Mouse (Mus musculus): ENCODE data around the gene Nrf1.

The Nrf1 gene

DNA sequence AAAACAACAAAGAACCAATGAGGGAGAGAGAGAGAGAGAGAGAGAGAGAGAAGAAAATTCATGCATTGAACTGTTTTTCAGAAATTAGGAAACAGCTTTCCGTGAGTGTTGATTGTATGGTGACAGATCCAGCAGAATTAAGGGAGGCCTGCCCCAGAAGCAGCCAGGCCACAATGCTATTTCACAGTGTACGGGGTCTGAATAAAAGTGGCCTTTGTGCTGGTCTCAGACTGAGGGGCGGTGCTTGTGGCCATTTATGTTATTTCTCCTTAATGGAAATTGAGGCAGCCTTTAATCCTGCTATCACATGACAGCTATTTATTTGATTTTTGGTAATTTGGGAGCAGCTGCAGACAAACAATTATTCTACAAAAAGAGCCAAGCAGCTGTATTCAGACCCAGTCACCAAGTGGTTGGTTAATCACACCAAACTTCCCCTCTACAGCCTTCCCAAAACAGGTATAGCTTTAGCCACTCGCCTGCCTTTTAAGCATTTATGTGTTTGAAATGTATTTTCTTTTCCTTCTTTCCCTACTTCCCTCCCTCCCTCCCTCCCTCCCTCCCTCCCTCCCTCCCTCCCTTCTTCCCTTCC is 31.2 kb downstream of the Nrf1 start:
- no peak for DNase-seq (ENCODE audit: low spot score in 2 of 2)

DNA sequence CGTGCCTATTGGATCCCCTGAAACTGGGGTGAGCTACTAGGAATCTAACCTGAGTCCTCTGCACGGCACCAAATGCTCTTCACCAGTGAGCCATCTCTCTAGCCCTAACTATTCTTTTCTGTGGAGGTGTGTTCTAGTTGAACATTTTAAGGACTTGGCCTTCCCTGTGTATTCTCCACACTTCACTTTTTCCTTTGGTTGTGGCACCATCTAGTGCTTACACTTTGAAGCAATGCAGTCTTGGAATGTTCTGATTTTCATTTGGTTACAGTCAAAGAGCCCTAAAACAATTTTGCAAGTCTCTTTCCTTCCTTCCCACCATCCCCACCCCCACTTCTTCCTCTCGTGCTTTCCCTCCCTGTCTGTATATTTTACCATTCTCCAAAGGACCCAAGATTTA is 33.6 kb downstream of the Nrf1 start:
- DNase-seq (ENCODE audit: low spot score in 2 of 2): no peak

DNA sequence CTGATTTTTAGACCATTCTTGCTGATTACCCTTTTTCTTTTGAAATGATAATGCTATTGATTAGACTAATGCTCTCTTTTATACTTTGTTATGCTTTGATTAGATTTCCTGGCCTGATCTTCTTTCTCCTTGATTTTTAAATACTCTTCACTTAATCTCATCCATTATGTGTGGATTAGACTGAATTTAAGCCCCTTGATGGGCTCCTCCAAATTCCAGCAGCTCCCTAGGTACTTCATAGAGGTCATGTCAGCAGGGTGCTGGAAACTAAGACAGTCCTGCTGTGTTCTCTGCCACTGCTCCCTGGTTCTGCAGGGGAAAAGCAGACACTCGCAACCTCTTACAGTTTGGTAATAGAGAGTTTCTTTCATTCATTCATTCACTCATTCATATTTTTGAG is 35.5 kb downstream of the Nrf1 start:
- DNase-seq (ENCODE audit: low spot score in 2 of 2): no peak

- DNase-seq (ENCODE audit: low spot score in 2 of 2): no peak
Measured at GRCm38 (mm10) chr6:30085351-30085750, 37.6 kb downstream of the Nrf1 start.

GRCm38 (mm10) chr6:30091221-30091620 is 43.4 kb downstream of the Nrf1 start:
- no peak for DNase-seq (ENCODE audit: low spot score in 2 of 2)

GRCm38 (mm10) chr6:30092816-30093215 is 45.0 kb downstream of the Nrf1 start:
- DNase-seq (ENCODE audit: low spot score in 2 of 2): no peak

GRCm38 (mm10) chr6:30101773-30102415 is 54.1 kb downstream of the Nrf1 start:
- DNase-seq (ENCODE audit: low spot score in 2 of 2): no peak

- DNase-seq (ENCODE audit: low spot score in 2 of 2): no peak
Measured at GRCm38 (mm10) chr6:30106091-30106490, 58.3 kb downstream of the Nrf1 start.

DNA sequence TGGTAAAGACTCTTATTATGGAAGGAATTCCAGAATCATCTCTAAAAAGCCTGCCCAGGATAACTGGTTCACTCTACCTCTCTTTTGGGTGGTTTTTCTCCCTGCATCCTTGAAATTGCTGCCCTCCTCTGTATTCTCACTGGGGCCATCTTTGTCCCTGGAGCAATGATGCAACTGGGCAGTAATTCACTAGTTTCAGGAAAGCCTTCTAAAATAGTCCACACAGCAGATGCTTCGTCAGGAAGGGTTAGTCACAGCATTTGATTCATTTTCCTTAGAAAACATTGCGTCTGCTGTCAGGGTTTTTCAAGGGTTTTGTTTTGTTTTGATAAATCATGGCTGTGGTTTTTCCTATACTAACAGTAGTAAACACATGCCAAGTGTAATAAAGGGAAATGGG is 59.7 kb downstream of the Nrf1 start:
- no peak for DNase-seq (ENCODE audit: low spot score in 2 of 2)

- DNase-seq (ENCODE audit: low spot score in 2 of 2): no peak
Measured at GRCm38 (mm10) chr6:30109820-30110502, 62.2 kb downstream of the Nrf1 start.

- DNase-seq (ENCODE audit: low spot score in 2 of 2): no peak
Measured at GRCm38 (mm10) chr6:30112349-30113132, 64.8 kb downstream of the Nrf1 start.

DNA sequence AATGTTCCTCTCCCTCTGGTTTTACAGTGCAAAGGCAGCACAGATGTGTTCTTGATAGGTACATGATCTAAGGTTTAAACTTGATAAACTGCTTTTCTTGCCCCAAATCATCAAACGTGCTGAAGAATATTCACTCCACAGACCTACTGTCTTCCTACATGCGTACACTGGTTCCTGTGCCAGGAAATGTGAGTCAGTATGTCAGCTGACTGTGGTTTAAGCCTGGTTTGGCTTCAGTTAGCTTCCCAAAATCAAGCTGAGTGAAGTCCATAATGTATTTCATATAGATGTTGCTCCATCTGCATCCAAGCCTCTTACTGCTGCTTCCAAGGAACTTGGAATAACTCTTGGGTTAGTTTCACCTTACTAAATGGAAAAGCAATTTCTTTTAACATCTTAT is 66.3 kb downstream of the Nrf1 start:
- no peak for DNase-seq (ENCODE audit: low spot score in 2 of 2)

- DNase-seq (ENCODE audit: low spot score in 2 of 2): no peak
Measured at GRCm38 (mm10) chr6:30121152-30121551, 73.4 kb downstream of the Nrf1 start.

DNA sequence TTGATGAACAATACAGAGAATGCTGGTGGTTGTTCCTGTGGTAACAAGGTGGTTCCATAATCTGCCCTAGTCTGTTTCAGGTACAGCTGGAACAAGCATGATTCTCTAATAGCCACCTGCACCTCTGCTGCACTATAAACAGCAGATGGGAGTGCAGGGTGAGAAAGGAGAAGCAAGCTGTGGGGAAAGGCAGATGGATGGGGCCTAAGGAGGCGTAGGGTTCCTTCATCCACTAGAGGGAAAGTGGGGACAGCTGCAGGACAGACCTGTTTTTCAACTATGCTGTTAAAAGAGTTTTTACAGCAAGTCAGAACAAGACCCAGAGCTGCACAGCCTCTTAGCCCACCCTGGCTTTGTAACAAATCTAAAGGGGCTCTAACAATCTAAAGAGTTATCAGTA is 73.8 kb downstream of the Nrf1 start:
- DNase-seq (ENCODE audit: low spot score in 2 of 2): no peak

GRCm38 (mm10) chr6:30123391-30123790 is 75.6 kb downstream of the Nrf1 start:
- no peak for DNase-seq (ENCODE audit: low spot score in 2 of 2)

DNA sequence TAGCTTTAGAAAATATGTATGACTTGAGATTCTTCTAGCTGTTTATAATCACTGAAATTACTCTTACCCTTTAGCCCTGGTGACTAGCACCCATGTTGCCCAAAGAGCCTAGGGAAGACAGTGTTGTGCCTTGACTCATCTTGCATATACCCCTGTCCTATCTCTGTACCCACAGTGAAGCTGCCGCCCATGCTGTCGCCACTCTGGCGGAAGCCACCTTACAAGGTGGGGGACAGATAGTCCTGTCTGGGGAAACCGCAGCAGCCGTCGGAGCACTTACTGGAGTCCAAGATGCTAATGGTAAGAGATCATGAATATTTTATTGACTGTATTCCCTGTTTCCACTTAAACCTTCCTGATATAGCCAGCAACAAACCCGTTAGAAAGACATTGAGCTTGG is 78.3 kb downstream of the Nrf1 start:
- DNase-seq (ENCODE audit: low spot score in 2 of 2): no peak

DNA sequence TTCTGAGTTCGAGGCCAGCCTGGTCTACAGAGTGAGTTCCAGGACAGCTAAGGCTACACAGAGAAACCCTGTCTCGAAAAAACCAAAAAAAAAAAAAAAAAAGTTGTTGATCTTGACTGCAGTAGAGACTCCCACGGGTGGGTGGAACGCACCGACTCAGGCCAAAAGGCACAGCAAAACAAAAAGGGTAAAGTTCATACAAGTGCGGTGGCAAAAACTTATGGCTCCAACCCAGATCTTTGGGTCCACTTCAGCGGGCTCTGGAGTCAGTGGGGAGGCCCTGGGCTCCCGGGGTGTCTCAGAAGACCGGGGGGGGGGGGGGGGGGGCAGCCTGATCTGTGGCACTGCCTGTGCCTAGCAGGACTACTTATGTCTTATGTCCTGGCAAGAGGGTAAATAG is 79.0 kb downstream of the Nrf1 start:
- DNase-seq (ENCODE audit: low spot score in 2 of 2): no peak

DNA sequence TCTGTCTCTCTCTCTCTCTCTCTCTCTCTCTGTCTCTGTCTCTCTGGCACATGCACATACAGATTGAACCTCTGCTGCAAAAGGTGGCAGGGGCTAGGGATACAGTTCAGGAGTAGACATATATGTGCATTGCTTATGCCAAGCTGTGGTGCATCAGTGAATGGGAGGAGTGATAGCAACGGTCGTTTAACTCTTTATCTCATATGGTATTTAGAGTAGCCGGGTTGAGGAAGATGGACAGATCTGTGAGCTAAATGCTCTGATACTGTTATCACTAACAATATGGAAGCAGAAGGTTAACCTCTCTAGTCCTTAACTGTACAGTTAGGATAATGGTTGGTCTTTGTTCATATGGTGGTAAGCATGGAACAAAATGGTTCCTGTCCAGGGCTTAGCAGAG is 84.6 kb downstream of the Nrf1 start:
- no peak for DNase-seq (ENCODE audit: low spot score in 2 of 2)

DNA sequence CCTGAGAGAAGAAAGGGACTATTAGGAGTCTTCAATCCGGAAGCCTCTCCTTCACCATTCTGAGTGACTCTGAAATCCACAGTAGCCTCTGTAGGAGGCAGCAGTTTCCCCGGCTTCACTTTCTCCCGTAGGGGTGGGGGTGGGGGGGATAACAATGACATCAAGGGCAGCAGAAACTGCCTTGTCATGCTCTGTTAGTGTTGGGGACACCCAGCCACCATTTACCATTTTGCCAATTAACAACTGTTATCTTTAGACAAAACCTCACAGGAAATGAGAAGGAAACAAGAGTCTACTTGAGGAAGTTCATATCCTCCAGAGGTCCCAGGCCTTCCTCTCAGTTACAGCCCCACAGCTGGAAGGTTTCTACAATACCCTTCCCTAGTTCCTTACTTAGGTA is 87.8 kb downstream of the Nrf1 start:
- DNase-seq (ENCODE audit: low spot score in 2 of 2): no peak

DNA sequence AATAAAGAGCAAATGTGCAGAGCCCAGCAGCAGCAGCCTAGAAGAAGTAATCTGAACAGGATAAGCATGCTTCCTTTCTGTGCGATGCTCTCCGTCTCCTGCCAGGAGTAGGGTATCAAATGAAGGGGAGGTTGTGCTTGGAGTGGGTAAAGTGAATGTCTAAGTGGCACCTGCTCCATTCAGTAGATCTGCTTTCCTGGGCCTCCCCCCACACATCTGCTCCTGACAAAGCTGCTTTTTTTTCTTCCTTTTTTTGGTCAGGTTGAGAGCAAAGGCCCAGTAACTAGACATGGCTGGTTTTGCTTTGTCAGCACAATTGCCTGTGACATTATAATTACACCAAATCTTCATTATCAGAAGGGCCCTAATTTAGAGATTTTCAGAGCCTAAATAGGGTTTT is 89.4 kb downstream of the Nrf1 start:
- DNase-seq (ENCODE audit: low spot score in 2 of 2): no peak

- no peak for DNase-seq (ENCODE audit: low spot score in 2 of 2)
Measured at GRCm38 (mm10) chr6:30139329-30140045, 91.7 kb downstream of the Nrf1 start.

DNA sequence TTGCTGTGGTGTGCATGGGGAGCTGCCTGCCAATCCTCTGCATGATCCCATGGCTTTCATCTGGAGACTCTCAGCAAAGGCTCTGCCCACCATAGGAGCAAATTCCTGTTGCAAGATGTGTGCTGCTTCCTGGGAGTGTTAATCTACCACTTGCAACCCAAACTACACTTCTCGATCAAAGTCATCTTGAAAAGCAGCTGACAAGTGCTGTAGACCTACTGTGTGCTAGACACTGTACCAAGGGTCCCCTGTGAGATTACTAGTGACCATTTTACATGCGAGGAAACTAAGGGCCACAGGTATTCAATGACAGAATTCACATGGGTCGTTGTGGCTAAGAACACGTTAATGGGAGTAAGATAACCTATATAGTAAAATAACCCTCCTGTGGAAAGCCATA is 95.5 kb downstream of the Nrf1 start:
- DNase-seq (ENCODE audit: low spot score in 2 of 2): no peak
